Mouse (Mus musculus) skeletal muscle tissue, adult 2 months (tissue): ENCODE results near the gene Ankar.

ENCODE experiments used
- DNase-seq: peaks from one replicate; pipeline ENCODE4 v3.0.0-alpha.2; 2012; ENCODE audit warnings: low read depth, low spot score

Gene Ankar

DNA sequence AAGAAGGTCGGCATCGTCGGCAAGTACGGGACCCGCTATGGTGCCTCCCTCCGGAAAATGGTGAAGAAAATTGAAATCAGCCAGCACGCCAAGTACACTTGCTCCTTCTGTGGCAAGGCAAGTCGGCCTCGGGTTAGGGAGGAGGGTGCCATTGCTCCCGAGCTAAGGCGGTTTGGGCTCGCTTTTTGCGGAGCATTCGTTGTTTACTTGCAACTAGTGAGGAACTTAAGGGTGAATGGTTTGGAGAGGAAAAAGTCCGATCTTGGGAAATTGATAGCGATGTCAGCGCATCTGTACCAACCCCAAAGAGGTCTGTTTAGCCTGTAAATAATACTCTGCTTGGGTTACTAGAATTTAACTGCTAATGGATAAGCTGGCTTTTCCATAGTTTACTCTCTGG is 11.3 kb upstream of the Ankar start:
- DNase-seq: no peak

DNA sequence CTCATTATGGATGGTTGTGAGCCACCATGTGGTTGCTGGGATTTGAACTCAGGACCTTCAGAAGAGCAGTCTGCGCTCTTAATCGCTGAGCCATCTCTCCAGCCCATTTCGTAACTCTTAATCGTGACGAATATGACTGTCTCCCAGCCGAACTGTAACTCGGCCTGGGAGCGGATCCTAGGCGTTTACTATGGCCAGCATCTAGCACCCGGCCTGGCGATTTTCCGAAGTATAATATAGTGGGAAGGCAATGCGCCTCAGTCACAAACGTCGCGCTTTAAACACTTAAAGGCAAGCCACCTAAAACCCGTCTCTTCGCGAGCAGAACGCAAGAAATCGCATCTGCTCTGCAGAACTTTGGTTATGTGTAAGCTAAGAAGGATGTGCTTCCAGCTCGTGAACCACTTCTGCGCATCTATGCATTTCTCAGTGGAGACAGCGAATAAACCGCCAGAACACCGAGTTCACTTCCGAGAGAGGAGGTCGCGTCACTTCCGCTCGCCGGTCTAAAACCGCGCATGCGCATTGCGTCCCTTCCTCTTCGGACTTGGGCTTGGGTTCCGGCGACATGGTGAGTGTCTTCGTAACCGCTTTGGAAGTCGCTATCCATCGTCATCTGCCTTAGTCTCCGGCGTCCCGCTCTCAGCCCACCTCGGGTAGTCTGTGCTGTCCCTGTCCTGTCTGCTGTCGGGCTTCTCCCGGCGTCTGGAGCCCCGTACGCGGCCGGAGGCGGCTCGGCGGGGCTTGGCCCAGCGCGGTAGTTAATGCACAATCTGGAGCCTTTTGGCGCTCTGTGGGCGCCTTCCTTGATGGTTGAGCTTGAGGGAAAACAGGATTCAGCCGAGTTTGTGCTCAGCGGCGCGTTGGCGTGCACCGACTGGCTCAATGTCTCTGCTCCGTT is 10.6 kb upstream of the Ankar start, which contains the start of gene Rpl37a:
Gene Rpl37a (plus strand): TSS at position 538 of the 901 bp plus-strand sequence.
- DNase-seq: peak; percentile 95

DNA sequence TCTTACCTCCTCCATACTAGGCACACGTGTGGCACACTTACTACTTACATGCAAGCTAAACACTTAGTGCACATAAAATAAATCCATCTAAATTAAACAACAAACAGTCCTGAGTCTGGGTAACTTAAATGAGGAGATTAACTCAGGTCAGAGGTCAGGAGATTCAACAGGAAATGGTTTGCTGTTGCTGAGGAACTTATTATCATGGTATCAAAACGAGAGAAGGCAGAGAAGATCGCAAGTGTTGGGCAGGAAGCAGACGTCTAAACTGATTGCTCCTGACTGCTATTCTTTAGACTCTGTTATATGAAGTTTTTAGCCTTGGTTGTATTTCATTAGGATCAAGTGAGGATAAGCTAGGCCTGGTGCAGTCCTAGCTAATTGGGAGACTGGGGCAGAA is 7.1 kb upstream of the Ankar start:
- no peak for DNase-seq

DNA sequence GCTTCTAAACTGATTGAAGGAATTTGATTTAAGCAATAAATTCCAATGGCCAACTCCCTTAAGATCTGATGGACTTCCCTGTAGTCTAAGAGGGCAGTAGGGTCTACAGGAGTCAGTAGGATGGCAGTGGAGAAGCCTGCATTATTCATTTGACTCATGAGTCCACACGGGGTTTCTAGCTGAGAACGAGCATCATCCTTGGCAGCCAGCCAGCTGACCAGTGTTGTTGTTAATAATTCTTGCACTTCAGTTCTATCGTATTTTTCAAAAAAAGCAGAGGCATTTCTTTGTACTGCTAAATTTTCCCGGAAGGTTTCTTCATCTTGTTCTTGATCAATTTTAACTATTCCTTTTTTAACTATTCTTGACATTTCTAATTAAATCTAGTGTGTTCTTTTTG is 1.7 kb downstream of the Ankar start:
- DNase-seq: no peak

DNA sequence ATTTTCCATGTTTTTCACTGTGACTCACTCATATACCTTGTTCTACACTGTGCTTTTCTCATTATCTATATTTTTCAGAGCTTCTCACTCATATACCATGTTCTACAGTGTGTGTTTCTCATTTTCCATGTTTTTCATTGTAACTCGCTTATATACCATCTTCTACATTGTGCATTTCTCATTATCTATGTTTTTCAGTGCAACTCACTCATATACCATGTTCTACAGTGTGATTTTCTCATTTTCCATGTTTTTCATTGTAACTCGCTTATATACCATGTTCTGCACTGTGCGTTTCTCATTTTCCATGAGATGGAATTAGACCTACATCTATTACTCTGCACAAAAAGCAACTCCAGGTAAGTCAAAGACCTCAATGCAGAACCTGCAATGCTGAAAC is 4.1 kb downstream of the Ankar start:
- DNase-seq: peak; percentile 18

DNA sequence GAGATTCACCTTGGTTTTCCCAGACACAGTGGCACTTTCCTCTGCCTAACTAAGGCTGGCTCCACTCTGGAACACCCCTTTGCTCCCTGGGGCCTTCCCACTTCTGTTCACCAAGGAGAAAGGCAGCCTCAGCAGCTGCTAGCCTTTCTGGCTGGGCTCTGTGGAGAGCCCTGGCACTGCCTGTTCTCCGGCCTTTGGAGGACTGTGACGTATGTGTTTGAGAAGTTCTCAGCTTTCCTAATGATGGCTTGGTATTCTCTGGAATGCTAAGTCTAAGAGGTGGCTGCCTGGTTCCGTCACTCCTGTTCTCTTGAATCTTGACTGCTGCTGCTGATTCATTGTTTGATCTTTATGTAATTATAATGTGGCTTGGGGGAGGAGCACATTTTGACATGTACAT is 27.3 kb downstream of the Ankar start:
- DNase-seq: peak; percentile 0

DNA sequence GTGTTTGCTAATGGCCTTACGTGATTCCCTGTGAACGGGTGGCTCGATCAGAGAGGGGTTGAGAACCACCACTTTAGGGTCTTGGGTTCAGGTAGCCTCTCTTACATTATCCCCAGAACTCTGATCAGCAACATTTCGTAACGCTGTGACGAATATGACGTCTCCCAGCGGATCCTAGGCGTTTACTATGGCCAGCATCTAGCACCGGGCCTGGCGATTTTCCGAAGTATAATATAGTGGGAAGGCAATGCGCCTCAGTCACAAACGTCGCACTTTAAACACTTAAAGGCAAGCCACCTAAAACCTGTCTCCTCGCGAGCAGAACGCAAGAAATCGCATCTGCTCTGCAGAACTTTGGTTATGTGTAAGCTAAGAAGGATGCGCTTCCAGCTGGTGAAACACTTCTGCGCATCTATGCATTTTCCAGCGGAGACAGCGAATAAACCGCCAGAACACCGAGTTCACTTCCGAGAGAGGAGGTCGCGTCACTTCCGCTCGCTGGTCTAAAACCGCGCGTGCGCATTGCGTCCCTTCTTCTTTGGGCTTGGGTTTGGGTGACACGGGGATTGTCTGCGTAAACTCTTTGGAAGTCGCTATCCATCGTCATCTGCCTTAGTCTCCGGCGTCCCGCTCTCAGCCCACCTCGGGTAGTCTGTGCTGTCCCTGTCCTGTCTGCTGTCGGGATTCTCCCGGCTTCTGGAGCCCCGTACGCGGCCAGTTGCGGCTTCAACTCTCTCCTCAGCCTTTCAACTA is 59.5 kb downstream of the Ankar start:
- peak; percentile 6 for DNase-seq

DNA sequence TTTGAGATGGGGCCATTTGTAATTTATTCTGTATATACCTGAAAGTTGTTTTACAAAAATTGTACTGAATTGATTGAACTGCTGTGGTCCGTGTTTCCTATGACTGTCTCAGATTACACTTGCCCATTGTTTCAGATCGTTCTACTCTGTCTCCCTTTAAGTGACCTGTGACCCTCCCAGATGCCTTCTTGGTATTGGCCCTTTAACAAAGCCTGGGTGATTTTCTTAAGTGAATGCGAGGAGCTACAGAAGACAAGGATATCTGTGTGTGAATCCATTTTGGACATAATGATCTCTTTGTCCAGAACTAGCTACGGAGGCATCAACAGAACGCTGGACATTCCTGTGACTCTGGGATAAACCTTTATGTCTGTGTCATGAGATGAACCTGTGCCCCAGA is 65.2 kb downstream of the Ankar start:
- DNase-seq: no peak

DNA sequence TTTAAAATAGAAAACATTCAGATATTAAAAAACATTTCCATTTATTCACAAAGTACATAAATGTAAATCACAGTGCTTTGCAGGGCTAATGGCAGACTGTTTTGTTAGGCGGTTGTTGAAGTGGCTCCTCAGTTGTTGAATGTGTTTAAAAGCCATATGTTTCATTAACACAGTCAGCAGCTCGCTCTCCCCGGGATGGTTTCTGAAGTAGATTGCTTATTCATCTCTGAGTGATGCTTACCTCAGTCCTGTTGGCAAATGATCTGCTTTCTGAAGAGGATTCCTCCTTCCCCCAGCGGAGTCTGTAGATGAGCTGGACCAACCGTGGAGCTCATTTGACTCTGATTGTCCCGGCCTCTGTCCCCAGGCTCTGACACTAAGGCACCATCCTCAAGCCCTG is 88.2 kb downstream of the Ankar start:
- DNase-seq: no peak

DNA sequence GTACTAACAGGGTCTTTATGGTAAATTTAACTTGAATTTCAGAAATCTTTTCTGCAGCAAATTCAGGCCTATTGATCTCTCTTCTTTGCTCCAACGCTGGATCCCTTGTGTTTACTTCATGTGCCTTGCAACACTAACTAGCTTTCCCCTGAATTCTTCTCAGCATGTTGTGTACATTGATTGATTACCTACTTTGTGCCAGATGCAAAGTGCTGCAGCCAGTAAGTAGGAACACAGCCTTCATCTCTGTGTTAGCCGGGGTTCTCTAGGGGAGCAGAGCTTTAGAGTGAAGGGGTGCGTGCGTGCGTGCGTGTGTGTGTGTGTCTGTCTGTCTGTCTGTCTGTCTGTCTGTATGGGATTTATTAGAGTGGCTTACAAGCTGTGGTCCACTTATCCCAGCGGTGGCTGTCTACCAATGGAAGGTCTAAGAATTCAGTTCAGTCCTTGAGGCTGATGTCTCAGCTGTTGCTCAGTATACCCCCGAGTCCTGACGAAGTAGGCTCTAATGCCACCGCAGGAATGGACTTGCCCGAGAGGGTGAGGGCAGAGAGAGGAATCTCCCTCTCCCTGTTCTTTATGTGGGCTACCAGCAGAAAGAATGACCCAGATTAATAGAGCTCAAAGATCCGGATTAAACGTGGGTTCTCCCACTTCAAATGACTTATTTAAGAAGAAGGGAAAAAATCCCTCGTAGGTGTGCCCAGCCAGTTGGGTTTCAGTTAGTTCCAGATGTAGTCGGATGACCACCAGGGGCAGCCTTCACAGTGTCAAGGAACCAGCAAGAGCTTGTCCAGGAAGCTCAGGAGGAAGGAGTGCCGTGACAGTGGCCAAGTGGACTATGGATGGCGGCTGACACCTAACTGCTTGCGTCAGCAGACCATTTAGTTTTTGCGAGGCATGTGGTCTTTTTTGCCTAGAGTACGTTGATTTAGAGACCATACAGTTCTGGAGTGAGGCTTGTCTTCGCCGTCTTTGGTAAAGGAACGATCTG is 90.2 kb downstream of the Ankar start:
- no peak for DNase-seq

DNA sequence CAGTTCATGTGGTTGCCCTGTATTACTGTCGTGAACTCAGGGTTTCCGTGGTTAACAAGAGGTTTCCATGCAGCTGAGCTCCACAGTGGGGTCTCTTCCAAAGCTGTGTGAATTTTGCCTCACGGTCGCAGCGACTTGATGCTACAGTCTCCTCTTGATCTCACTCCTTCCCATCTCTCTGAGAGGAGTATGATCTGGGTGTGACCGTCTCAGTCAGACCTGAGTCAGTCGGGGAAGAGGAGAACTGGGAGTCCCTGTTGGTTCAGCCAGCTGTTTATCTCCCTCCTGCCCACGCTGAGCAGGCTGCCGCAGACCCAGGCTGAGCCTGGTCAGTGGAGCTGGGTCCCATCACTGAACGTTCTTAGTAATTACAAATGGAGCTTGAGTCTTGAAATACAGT is 91.2 kb downstream of the Ankar start:
- DNase-seq: no peak

DNA sequence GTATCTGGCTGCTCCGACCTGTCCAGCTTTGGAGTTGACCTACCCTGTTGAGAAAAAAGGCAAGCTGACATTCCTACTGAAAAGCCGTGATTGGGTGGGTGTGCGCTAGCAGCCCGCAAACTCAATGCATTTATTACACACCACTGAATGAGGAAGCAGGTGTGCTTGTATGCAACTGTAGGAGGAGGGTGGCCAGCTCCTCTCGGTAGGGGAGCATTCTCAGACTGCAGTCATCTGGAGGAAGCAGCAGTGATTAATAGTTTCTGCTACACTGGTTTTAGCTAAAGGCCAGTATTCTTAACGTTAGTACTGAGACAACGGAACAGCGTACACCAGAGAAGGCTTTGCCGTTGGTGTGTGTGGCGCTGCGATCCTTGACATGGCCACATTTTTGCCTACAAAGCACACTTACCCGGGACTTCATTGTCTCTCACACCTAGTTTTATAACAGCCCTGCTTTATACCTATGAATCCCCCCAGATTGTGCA is 94.1 kb downstream of the Ankar start:
- DNase-seq: no peak

DNA sequence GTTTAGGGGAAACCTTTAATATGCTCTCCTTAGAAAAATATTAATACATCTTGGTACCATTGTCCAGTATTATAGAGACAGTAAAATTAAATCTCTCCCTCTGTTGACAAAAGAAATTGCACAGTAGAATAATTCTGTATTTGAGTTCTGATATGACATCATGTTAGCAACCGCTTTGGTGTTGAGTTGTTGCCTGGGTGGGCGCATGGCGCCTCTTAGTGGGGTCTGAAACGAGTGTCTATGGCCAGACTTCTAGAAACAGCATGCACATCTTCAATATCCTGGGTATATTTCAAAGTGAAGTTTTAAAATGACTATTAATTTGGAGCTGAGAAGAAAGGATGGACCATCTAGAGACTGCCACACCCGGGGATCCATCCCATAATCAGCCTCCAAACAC is 97.6 kb downstream of the Ankar start:
- no peak for DNase-seq

DNA sequence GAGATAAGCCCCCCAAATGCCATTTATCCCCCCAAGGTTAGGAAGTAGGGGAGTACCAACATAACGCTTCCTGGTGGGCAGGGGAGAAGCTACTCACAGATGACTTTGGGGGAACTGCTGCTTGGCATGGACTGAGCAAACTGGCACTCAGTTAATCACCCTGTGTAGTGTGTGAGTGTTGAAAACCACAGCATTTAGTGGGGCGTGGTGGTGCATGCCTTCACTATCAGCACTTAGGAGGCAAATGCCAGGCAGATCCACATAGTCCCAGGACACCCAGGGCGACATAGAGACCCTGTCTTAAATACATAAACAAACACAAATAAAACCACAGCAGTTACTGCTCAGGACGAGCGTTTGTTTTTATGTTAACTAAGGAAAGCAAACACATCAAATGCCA is 98.2 kb downstream of the Ankar start:
- no peak for DNase-seq

DNA sequence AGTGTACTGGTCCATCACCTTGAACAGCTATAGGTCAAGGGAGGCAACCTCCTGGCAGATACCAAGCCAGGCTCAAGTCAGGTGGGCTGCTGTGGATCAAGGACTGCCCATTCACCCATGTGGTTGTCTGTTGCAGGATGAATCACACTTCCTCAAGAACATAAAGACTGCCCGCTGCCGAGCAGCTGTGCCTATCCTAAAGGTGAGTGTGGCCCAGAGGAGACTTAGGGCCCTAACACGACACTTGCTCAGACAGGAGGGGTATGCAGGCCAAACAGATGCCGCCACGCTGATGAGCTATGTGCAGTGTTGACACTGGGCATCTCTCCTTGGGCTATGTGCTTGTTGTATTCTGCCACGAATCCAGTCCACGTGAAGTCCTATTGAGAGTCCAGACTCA is 99.1 kb downstream of the Ankar start:
- DNase-seq: no peak

DNA sequence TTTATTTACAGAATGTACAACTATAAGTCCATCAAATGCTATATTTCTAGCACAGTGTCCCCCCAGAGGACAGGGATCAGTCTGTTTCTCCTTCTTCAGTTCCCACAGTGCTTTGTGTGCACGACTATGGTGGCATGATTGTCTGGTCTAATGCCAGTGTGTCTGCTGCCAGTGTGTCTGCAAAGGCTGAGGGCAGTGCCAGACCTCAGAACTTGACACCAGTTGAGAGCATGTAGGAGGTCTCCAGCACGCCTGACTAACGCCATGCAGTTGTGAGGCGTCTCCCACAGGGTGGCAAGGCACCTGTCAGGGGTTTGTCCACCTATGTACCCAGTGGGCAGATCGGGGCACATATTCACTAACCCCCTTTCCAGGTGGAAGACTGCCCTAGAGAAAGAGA is 99.6 kb downstream of the Ankar start:
- no peak for DNase-seq

DNA sequence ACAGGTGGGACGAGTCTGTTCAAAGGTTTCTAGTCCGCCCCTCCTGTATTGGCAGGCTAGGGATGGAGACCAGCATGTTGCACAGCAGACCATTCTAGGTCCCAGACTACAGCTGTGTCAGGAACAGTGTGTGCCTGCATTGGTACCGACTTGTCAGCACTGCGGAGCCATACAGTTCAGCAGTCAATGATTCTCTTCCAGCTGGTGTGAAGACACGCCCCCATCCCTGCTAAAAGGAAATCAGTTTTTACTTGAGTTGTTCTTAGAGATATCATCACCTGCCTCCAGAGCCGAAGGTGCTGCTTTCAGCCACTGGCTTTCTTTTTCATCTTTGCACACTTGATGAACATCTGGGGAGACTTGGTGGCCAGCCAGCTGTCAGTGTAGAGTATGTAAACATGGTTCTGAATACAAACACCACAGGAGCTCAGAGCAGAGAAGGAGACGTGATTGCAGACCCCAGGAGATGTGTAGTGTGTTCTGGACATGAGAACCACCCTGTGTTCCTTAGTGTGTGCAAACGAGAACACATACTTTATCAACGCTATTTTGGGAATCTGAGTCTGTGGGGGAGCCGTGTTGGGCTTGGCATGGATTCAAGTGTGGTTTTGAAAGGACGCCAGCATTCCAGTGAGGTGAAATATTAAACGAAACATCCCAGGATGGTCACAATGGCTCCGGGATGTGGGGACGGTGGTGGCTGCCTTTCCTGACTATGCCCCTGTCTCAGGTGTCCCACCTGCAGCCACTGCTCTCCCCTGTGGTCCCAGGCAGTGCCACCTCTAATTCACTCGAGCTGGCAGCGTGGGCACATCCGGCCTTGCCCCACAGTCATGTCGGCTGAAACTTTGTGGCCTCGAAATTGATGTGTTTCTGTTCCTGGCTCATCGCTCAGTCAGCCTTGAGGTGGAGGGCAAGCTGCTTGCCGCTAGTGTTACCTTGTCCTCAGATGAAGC is 101.0 kb downstream of the Ankar start:
- no peak for DNase-seq

DNA sequence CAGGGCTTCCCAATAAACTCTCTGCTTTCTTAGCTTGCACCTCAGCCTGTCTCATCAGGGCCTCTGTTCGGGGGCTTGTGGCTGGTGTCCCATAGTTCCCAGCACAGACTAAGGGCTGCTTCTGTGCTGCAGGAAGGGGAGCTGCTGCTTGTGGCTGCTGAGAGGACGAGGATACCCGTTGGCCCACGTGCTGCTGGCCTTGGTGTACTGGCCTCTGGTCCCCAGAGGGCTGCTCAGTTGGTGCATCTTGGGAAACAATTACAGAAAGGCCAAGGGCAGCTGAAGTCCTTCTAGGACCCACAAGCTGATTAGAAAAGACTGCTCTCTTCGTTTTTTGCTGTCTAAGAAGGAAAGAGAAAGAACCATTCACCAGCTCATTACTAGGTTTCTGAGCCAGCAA is 104.1 kb downstream of the Ankar start:
- no peak for DNase-seq

DNA sequence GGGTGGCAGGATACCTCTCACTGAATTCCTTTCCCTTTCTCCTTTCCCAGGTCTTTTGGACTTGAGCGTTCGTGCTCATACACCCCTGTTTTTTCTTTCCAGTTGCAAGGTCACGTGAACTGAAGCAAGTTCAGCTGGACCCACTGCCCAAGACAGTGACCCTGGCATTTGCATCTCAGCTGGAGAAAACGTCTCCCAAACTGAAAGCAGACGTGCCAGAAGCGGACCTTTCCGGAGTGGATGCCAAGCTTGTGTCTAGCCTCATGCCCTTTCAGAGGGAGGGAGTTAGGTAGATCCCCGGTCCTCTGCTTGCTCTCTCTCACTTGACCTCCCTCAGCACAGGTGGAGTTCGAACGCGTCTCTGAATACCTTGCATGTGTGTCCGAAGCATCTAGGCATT is 104.7 kb downstream of the Ankar start:
- no peak for DNase-seq

DNA sequence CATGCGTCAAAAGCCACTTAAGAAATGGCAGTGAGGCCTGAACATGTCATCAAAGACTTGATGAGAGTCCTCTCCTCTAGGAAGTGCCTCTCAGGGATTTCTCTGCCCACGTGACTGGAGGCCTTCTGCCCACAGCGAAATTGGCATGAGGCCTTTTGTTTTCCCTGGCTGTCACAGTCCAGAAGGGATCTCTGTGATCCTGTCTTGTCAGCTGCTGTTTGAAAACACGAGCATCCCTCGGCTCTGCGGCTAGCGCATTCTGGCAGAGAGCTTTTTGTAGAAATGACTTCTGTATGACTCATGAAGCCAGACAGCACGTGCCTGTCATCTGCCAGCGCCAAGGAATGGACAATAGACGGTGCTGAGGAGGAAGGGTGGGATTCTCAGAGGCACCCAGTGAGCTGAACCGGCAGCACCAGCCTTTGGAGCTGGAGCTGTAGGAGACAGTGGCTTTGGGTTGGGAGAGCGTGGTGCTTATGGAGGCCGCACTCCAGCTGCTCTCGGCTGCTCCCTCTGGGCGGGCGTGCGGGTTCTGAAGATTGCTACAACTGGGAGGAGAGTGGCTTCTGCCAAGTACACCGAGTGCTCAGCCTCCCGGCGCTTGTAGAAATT is 106.9 kb downstream of the Ankar start:
- DNase-seq: peak; percentile 33
